Mouse (Mus musculus): ENCODE measurements at regions not wholly inside any gene's neighbourhood (a gene's known extent, or its start where the extent isn't known, plus 50 kb on each side); places are given as distances from the start of the nearest gene placed in this dataset.

DNA sequence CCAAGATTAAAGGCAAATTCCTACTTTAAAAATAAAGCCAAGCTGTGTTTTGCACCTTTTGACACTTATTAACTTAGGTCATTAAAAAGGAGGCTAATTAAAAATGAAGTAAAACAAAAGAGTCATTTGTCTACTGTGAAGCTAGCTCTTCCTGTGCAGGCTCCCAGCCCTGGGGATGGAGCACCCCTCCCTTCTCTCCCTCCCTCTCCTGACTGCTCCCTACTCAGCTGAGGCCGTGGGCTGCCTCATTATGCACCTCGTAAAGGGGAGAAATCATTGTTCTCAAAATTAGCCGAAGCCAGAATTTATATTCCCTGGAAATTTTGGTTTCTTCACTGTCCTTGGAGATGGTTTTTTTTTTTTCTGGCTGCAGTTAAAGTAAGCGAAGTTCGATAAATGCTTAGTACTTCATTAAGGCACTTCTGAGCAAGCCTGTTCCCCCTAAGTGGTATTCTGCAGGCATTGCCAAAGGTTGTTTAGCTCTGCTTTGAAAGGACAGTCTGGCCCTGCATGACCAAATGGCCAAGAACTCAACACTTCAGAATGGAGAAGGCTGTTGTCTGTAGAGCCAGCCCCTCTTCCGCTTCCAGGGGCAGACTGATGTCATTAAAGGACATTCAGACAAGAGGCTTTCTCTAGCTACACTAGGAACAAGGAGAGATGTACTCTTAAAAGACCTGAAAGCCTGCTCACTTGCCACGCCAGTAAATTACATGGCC, 365.5 kb upstream of the Mki67 start:
- TF ChIP-seq TAL1 (IDR thresholded peaks at IDR 0.05; ENCODE audit: low read length), result no peak
- TF ChIP-seq GATA1 (IDR thresholded peaks at IDR 0.05; ENCODE audit: low read length), result no peak
